Mouse (Mus musculus): ENCODE measurements at regions not wholly inside any gene's neighbourhood (a gene's known extent, or its start where the extent isn't known, plus 50 kb on each side); places are given as distances from the start of the nearest gene placed in this dataset.

DNA sequence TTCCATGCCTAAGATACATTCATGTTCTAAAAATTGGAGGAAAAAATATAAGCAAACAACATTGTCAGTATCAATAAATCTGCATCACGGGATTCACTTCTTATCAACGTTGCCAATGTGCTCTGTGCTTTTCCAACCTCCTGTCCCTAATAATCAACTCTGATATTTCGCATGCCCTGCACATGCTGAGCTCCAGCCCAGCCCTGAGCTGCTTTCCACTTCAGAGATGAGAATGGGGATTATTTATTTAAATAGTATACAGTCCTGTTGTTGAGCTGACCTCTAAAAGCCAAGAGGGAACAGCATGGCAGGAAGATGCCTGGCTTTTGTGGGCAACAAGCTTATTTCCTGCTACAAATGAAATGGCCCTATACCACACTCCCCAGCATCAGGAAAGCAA lies 786.2 kb downstream of the Car8 start:
- Histone ChIP-seq H3K4me1 (peaks cover 3% of the 10 kb centered on the region; the same call in 1 of the 2 replicates), H3K27me3 (no peaks in the 10 kb centered on the region), H3K9ac (replicated peaks) (no peak overlapping the region), H3K36me3 (no peaks in the 10 kb centered on the region), H3K4me2 (replicated peaks) (no peak overlapping the region), H3K4me3 (no peak overlapping the region), H3K27ac (replicated peaks) (no peak overlapping the region), H3K9me3 (no peaks in the 10 kb centered on the region)
- peak; percentile 56; the same call in 1 of the 2 replicates for ATAC-seq (ENCODE audit: low FRiP score, low read depth)
- WGBS, result 61% methylated on average over 3 of the region's 3 CpGs

GRCm38 (mm10) chr4:7450991-7451390 lies 787.9 kb downstream of the Car8 start:
- H3K4me2 ChIP-seq (replicated peaks), result no peak overlapping the region
- peaks cover 3% of the 10 kb centered on the region; the same call in 1 of the 2 replicates for H3K4me1 ChIP-seq
- H3K27ac ChIP-seq (replicated peaks), result no peak overlapping the region
- H3K36me3 ChIP-seq, result no peaks in the 10 kb centered on the region
- H3K9me3 ChIP-seq, result no peaks in the 10 kb centered on the region
- ATAC-seq (ENCODE audit: low FRiP score, low read depth), result no peak
- H3K27me3 ChIP-seq, result no peaks in the 10 kb centered on the region
- 69% methylated on average over 1 of the region's 1 CpGs for WGBS
- no peak overlapping the region for H3K9ac ChIP-seq (replicated peaks)
- no peak overlapping the region for H3K4me3 ChIP-seq

- H3K36me3 ChIP-seq, result no peaks in the 10 kb centered on the region
- H3K27ac ChIP-seq (replicated peaks), result no peak overlapping the region
- no peak for ATAC-seq (ENCODE audit: low FRiP score, low read depth)
- H3K9ac ChIP-seq (replicated peaks), result no peak overlapping the region
- 96% methylated on average over 3 of the region's 3 CpGs for WGBS
- H3K4me2 ChIP-seq (replicated peaks), result no peak overlapping the region
- no peaks in the 10 kb centered on the region for H3K4me1 ChIP-seq
- no peaks in the 10 kb centered on the region for H3K27me3 ChIP-seq
- no peak overlapping the region for H3K4me3 ChIP-seq
- H3K9me3 ChIP-seq, result no peaks in the 10 kb centered on the region
Measured at GRCm38 (mm10) chr4:7429308-7429707, 809.5 kb downstream of the Car8 start.

GRCm38 (mm10) chr4:7424081-7424480 lies 814.8 kb downstream of the Car8 start:
- Histone ChIP-seq H3K4me3 (no peak overlapping the region), H3K9ac (replicated peaks) (no peak overlapping the region), H3K9me3 (no peaks in the 10 kb centered on the region), H3K27ac (replicated peaks) (no peak overlapping the region), H3K4me2 (replicated peaks) (no peak overlapping the region), H3K27me3 (no peaks in the 10 kb centered on the region), H3K4me1 (no peaks in the 10 kb centered on the region), H3K36me3 (no peaks in the 10 kb centered on the region)
- ATAC-seq (ENCODE audit: low FRiP score, low read depth), result no peak

DNA sequence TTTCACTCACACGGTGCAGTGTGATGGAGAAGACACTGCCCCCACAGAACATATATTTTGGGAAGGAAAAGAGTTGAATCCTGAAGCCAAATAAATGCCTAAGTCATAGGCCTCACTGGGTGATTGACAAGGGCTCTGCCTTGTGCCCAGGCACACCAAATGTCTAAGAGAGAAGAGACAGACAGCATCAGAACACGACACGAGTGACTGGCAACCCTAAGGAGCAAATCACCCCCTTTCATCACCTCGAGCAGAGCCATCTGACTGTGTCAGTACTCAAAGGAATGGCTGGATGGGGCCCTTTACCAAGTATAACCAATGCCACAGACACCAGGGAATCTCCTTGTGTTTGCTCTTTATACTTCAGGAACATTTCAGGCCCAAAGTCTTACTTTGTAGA lies 815.6 kb downstream of the Car8 start:
- Histone ChIP-seq H3K9ac (replicated peaks) (no peak overlapping the region), H3K4me3 (no peak overlapping the region), H3K9me3 (no peaks in the 10 kb centered on the region), H3K4me1 (no peaks in the 10 kb centered on the region), H3K27me3 (no peaks in the 10 kb centered on the region), H3K4me2 (replicated peaks) (no peak overlapping the region), H3K36me3 (no peaks in the 10 kb centered on the region), H3K27ac (replicated peaks) (no peak overlapping the region)
- 71% methylated on average over 4 of the region's 4 CpGs for WGBS
- ATAC-seq (ENCODE audit: low FRiP score, low read depth), result no peak

- 94% methylated on average over 3 of the region's 3 CpGs for WGBS
- no peak overlapping the region for H3K4me3 ChIP-seq
- no peaks in the 10 kb centered on the region for H3K27me3 ChIP-seq
- H3K9me3 ChIP-seq, result no peaks in the 10 kb centered on the region
- H3K36me3 ChIP-seq, result no peaks in the 10 kb centered on the region
- no peaks in the 10 kb centered on the region for H3K4me1 ChIP-seq
- no peak for ATAC-seq (ENCODE audit: low FRiP score, low read depth)
- no peak overlapping the region for H3K4me2 ChIP-seq (replicated peaks)
- no peak overlapping the region for H3K27ac ChIP-seq (replicated peaks)
- H3K9ac ChIP-seq (replicated peaks), result no peak overlapping the region
Measured at GRCm38 (mm10) chr4:7422787-7423186, 816.1 kb downstream of the Car8 start.

DNA sequence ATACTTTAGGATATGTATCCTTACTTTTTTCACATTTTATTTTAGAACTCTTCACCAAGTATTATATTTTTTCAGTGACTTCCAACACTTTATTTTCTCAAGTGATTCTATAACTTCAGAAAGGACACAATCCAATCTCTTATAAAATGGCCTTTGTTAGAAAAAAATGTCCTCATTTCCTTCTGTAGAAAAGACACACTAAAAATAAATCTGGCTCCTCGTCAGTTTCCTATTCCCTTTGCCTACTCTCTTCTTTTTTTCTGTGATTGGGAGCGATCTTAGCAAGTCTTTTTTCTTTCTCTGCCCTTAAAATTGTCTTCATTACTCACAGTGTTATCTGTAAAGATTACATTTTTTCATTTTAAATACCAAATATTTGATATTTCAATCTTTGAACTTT lies 824.5 kb downstream of the Car8 start:
- Histone ChIP-seq H3K4me2 (replicated peaks) (no peak overlapping the region), H3K36me3 (no peaks in the 10 kb centered on the region), H3K4me3 (no peak overlapping the region), H3K9me3 (no peaks in the 10 kb centered on the region), H3K9ac (replicated peaks) (no peak overlapping the region), H3K4me1 (no peaks in the 10 kb centered on the region), H3K27me3 (no peaks in the 10 kb centered on the region), H3K27ac (replicated peaks) (no peak overlapping the region)
- 82% methylated on average over 2 of the region's 2 CpGs for WGBS
- no peak for ATAC-seq (ENCODE audit: low FRiP score, low read depth)

DNA sequence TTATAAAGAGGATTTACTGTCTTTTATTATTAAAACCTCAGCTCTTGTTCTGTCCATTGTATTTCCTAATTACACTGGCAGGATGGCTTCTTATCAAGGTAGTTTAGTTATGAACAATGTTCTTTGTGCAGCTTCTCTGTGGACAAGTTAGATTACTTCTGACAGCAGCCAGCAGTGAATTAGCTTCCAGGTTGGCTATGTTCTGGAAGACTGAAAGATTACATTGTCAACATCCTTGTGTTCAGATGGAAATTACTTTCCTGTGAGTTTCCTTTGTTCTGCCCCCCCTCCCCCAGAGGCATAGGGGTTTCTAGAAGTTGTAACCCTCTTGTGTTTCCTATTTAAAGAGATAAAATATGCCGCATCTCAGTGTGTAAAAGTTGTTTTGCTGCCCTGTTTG lies 846.1 kb downstream of the Car8 start:
- 33% methylated on average over 1 of the region's 1 CpGs for WGBS
- Histone ChIP-seq H3K9ac (replicated peaks) (no peak overlapping the region), H3K36me3 (no peaks in the 10 kb centered on the region), H3K4me3 (no peak overlapping the region), H3K27ac (replicated peaks) (no peak overlapping the region), H3K4me1 (peaks cover 3% of the 10 kb centered on the region; the same call in 1 of the 2 replicates), H3K4me2 (replicated peaks) (no peak overlapping the region), H3K27me3 (no peaks in the 10 kb centered on the region), H3K9me3 (no peaks in the 10 kb centered on the region)
- no peak for ATAC-seq (ENCODE audit: low FRiP score, low read depth)

DNA sequence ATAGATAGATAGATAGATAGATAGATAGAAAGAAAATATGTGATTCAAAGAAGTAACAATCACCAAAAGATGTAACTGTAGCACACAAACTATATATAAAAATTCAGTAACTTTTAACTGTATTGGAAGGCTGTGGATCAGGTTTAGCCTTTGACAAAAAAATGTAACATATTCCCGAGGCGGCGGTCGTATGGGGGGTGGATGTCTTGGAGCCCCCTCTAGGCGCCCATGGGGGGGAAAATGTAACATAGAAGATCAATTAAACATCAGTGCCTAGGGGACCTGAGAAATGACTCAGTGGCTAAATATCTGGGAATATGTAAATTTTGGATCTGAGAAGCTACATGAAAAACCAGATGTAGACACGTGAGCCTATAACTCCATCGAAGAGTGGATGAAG lies 847.2 kb downstream of the Car8 start:
- no peak overlapping the region for H3K27ac ChIP-seq (replicated peaks)
- ATAC-seq (ENCODE audit: low FRiP score, low read depth), result no peak
- H3K4me1 ChIP-seq, result peaks cover 3% of the 10 kb centered on the region; the same call in 1 of the 2 replicates
- H3K4me2 ChIP-seq (replicated peaks), result no peak overlapping the region
- no peak overlapping the region for H3K4me3 ChIP-seq
- no peaks in the 10 kb centered on the region for H3K27me3 ChIP-seq
- H3K36me3 ChIP-seq, result no peaks in the 10 kb centered on the region
- H3K9ac ChIP-seq (replicated peaks), result no peak overlapping the region
- H3K9me3 ChIP-seq, result no peaks in the 10 kb centered on the region
- WGBS, result 87% methylated on average over 7 of the region's 7 CpGs

DNA sequence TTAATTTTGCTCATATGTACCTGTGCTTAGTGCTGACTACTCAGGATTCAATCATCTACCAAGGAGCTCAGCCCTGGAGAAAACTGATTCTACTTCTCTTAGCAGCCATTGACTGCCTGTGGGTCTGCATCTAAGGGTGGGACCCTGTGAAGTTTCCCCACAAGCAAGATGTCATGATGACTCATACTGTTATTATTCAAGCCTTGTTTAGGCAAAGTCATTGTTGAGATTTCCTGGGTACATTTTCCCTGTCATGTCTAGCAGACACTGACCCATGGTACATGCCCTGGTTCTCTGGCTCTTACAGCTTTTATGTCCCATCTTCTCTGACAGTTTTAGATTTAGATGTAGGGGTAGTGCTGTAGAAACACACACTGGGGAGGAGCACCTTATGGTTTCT lies 853.8 kb downstream of the Car8 start:
- Histone ChIP-seq H3K27ac (replicated peaks) (no peak overlapping the region), H3K9ac (replicated peaks) (no peak overlapping the region), H3K9me3 (no peaks in the 10 kb centered on the region), H3K4me1 (no peaks in the 10 kb centered on the region), H3K36me3 (no peaks in the 10 kb centered on the region), H3K4me2 (replicated peaks) (no peak overlapping the region), H3K27me3 (no peaks in the 10 kb centered on the region), H3K4me3 (no peak overlapping the region)
- ATAC-seq (ENCODE audit: low FRiP score, low read depth), result no peak

DNA sequence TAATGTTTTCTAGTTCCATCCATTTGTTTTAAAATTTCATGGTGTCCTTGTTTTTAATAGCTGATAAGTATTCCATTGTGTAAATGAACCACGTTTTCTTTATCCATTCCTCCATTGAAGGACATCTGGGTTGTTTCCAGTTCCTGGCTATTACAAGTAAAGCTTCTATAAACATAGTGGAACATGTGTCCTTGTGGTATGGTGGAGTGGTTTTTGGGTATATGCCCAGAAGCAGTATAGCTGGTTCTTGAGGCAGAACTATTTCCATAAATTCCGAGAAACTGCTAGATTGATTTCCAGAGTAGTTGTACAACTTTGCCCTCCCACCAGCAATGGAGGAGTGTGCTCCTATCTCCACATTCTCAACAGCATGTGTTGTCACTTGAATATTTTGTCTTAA lies 858.8 kb downstream of the Car8 start:
- H3K27ac ChIP-seq (replicated peaks), result no peak overlapping the region
- H3K4me3 ChIP-seq, result no peak overlapping the region
- ATAC-seq (ENCODE audit: low FRiP score, low read depth), result no peak
- no peak overlapping the region for H3K4me2 ChIP-seq (replicated peaks)
- H3K4me1 ChIP-seq, result no peaks in the 10 kb centered on the region
- H3K9ac ChIP-seq (replicated peaks), result no peak overlapping the region
- no peaks in the 10 kb centered on the region for H3K9me3 ChIP-seq
- H3K27me3 ChIP-seq, result no peaks in the 10 kb centered on the region
- no peaks in the 10 kb centered on the region for H3K36me3 ChIP-seq
- WGBS, result 79% methylated on average over 2 of the region's 2 CpGs

GRCm38 (mm10) chr4:7364238-7365040 lies 874.4 kb downstream of the Car8 start:
- no peaks in the 10 kb centered on the region for H3K27me3 ChIP-seq
- H3K9ac ChIP-seq (replicated peaks), result no peak overlapping the region
- H3K4me3 ChIP-seq, result no peak overlapping the region
- H3K4me2 ChIP-seq (replicated peaks), result no peak overlapping the region
- peaks cover 8% of the 10 kb centered on the region; the same call in 1 of the 2 replicates for H3K4me1 ChIP-seq
- H3K27ac ChIP-seq (replicated peaks), result no peak overlapping the region; the same call in 1 of the 2 replicates
- ATAC-seq (ENCODE audit: low FRiP score, low read depth), result peak; percentile 66; the same call in 1 of the 2 replicates
- no peaks in the 10 kb centered on the region for H3K36me3 ChIP-seq
- no peaks in the 10 kb centered on the region for H3K9me3 ChIP-seq
- WGBS, result 79% methylated on average over 3 of the region's 3 CpGs

DNA sequence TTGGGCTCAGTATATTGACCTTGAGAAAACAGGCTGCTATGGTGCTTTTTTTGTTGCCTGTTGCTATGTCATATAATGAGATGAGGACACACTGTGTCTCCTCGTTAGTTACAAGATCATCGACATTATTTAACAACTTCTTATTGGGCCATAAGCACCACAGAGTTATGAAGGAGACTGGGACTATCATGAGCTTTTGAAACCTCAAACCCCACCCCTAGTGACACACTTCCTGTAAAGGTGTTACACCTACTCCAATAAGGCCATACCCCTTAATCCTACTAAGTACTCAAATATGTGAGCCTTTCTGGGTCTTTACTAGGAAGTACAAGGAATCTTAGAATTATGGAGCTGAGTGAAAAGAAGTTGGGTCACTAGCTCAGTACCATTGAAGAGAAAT lies 875.3 kb downstream of the Car8 start:
- Histone ChIP-seq H3K4me3 (no peak overlapping the region), H3K27me3 (no peaks in the 10 kb centered on the region), H3K9me3 (no peaks in the 10 kb centered on the region), H3K27ac (replicated peaks) (no peak overlapping the region), H3K4me2 (replicated peaks) (no peak overlapping the region), H3K4me1 (peaks cover 8% of the 10 kb centered on the region; the same call in 1 of the 2 replicates), H3K36me3 (no peaks in the 10 kb centered on the region), H3K9ac (replicated peaks) (no peak overlapping the region)
- 89% methylated on average over 2 of the region's 2 CpGs for WGBS
- no peak for ATAC-seq (ENCODE audit: low FRiP score, low read depth)
